Mouse (Mus musculus) central nervous system, embryonic 14 days (tissue): Measurements from ENCODE around the gene Tfb1m. TPM values are rescaled to one million over a fixed set of nuclear protein-coding genes. Genes with fewer than 3 reads are reported as not detected.

Experiments
- polyA plus RNA-seq: library from polyadenylated mRNA; depleted of rRNA; stranded (reverse); fragments of >200 nt; gene quantifications from 2 replicates; pipeline ENCODE4 v1.2.3, GENCODE M21; 2012; rRNA removed

The Tfb1m gene
- 12.3 and 13.6 TPM in 2 replicates for polyA plus RNA-seq

GRCm38 (mm10) chr17:3557331-3558311 lies at the start of gene Tfb1m:
Gene Tfb1m, minus strand, starts transcription at chr17:3557781.

DNA sequence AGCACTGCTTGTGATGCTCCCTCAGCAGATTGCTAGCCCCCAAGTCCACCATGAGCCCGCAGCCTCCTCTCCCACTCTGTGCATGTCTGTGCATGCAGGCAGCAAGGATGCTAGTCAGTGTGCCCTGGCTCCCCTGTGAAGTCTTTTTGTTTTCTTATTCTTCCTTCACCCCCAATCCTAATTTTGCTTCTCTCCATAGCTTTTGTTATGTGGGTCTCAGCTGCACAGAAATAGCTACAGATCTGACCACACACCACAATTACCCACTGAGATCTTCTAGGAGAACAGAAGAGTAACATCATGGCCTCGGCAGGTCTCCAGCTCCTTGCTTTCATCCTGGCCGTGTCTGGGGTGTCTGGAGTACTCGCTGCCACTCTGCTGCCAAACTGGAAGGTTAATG lies 25.3 kb downstream of the Tfb1m start, which contains the start of gene Cldn20:
Cldn20 (plus strand) TSS at position 301 of the 400 bp plus-strand sequence.

Other genes with a start within 250 kb of the Tfb1m start
- 28.4 and 52.6 TPM in 2 replicates for gene Tiam2, start 231.2 kb downstream of the Tfb1m start, polyA plus RNA-seq
- 0.86 and 2.2 TPM in 2 replicates for gene Cldn20, start 25.2 kb downstream of the Tfb1m start, polyA plus RNA-seq
- 0.11 TPM in 1 of 2 replicates, not detected in the other for gene Nox3, start 138.5 kb upstream of the Tfb1m start, polyA plus RNA-seq